Mouse (Mus musculus) lung, postnatal 4 days (tissue): Measurements from ENCODE around the gene Faf2.

ENCODE experiments used
- DNase-seq, 2 experiments: peaks; one replicate each; pipeline ENCODE4 v3.0.0; 2021

The Faf2 gene

GRCm38 (mm10) chr13:54683301-54683700, 61.7 kb downstream of the Faf2 start:
- DNase-seq = no peak

- DNase-seq = no peak
Measured at GRCm38 (mm10) chr13:54684140-54684896, 62.7 kb downstream of the Faf2 start.

- peak; percentile 52 to 58 for DNase-seq
Measured at GRCm38 (mm10) chr13:54685174-54685573, 63.6 kb downstream of the Faf2 start.

GRCm38 (mm10) chr13:54686139-54687053, 64.8 kb downstream of the Faf2 start:
- no peak for DNase-seq

GRCm38 (mm10) chr13:54687096-54687495, 65.5 kb downstream of the Faf2 start:
- DNase-seq = peak; percentile 85 to 88

- peak; percentile 98 to 99 for DNase-seq
Measured at GRCm38 (mm10) chr13:54687575-54688424, 66.2 kb downstream of the Faf2 start.

GRCm38 (mm10) chr13:54690151-54690740, 68.7 kb downstream of the Faf2 start:
- no peak for DNase-seq

GRCm38 (mm10) chr13:54691737-54692136, 70.2 kb downstream of the Faf2 start:
- peak; percentile 24 to 32 for DNase-seq

GRCm38 (mm10) chr13:54692711-54693557, 71.3 kb downstream of the Faf2 start:
- no peak for DNase-seq

- peak; percentile 99 to 100 for DNase-seq
Measured at GRCm38 (mm10) chr13:54693558-54694347, 72.2 kb downstream of the Faf2 start, which contains the start of gene Rnf44. TSS of gene Rnf44 (minus strand) at chr13:54693907.

GRCm38 (mm10) chr13:54694348-54695060, 72.9 kb downstream of the Faf2 start:
- DNase-seq = no peak

- no peak for DNase-seq
Measured at GRCm38 (mm10) chr13:54695479-54696230, 74.1 kb downstream of the Faf2 start.

GRCm38 (mm10) chr13:54701243-54701642, 79.7 kb downstream of the Faf2 start, which contains the start of gene Cdhr2:
TSS of gene Cdhr2 (plus strand) at chr13:54701461.
- no peak for DNase-seq

- DNase-seq = no peak
Measured at GRCm38 (mm10) chr13:54702507-54702906, 80.9 kb downstream of the Faf2 start.

- no peak for DNase-seq
Measured at GRCm38 (mm10) chr13:54704890-54705289, 83.3 kb downstream of the Faf2 start.

- DNase-seq = no peak
Measured at GRCm38 (mm10) chr13:54710866-54711265, 89.3 kb downstream of the Faf2 start.
